Mouse (Mus musculus) left cerebral cortex, postnatal 36 days (tissue): ENCODE results near the gene Rplp2. TPM values are rescaled to one million over a fixed set of nuclear protein-coding genes. Genes with fewer than 3 reads are reported as not detected.
A peak's percentile ranks its signal among the peaks of the same experiment; 100 is the strongest.

Experiments used
- DNase-seq, 2 experiments: peaks; one replicate each; pipeline ENCODE4 v3.0.0; 2021 to 2022; ENCODE audit warnings: low spot score in 2 of 2, mixed read lengths in 1 of 2
- intact Hi-C: fragments of 180-260 bp; cut with DNase I; formaldehyde crosslinking; loops from one replicate; pipeline ENCODE4 v1.15.1; 2025
- total RNA-seq, 2 experiments: library from RNA; stranded (reverse); gene quantifications; 2 replicates each; pipeline ENCODE4 v1.2.3; 2021

The Rplp2 gene
- total RNA-seq, 2 experiments from 2014 or later: 493 to 570 TPM

GRCm38 (mm10) chr7:141476226-141476980 lies 29.2 kb downstream of the Rplp2 start:
- intact Hi-C loops: no loop called here
- peak; percentile 35 to 52 for DNase-seq

- intact Hi-C loops: no loop called here
- no peak for DNase-seq
These were observed 29.8 kb downstream of the Rplp2 start for GRCm38 (mm10) chr7:141476981-141477370.

GRCm38 (mm10) chr7:141477578-141478269 lies 30.6 kb downstream of the Rplp2 start:
- intact Hi-C loops: no loop called here
- no peak for DNase-seq

- intact Hi-C loops: no loop called here
- DNase-seq: no peak
These were observed 31.1 kb downstream of the Rplp2 start for GRCm38 (mm10) chr7:141478270-141478748.

- intact Hi-C loops: loop anchor here (2.0 to 5.0 kb wide), 2 partner anchors 44 to 186 kb away; no protein-coding TSS in a partner anchor
- peak; percentile 69 to 77 for DNase-seq
These were observed 33.8 kb downstream of the Rplp2 start for GRCm38 (mm10) chr7:141480842-141481497.

- intact Hi-C loops: loop anchor here (2.0 to 5.0 kb wide), 2 partner anchors 43 to 186 kb away; no protein-coding TSS in a partner anchor
- peak; percentile 51 to 67 for DNase-seq
These were observed 34.6 kb downstream of the Rplp2 start for GRCm38 (mm10) chr7:141481498-141482401.

GRCm38 (mm10) chr7:141482531-141483024 lies 35.4 kb downstream of the Rplp2 start:
- no peak for DNase-seq
- intact Hi-C loops: loop anchor here (5.0 kb wide), 1 partner anchor 185 kb away; no protein-coding TSS in a partner anchor

GRCm38 (mm10) chr7:141483114-141483653 lies 36.0 kb downstream of the Rplp2 start:
- intact Hi-C loops: loop anchor here (5.0 kb wide), 1 partner anchor 184 kb away; no protein-coding TSS in a partner anchor

GRCm38 (mm10) chr7:141484186-141485120 lies 37.3 kb downstream of the Rplp2 start:
- intact Hi-C loops: loop anchor here (5.0 kb wide), 1 partner anchor 183 kb away; no protein-coding TSS in a partner anchor
- no peak for DNase-seq

More at GRCm38 (mm10) chr7:141483114-141483653, 36.0 kb downstream of the Rplp2 start:
- no peak for DNase-seq

GRCm38 (mm10) chr7:141485186-141485585 lies 38.0 kb downstream of the Rplp2 start:
- intact Hi-C loops: no loop called here
- DNase-seq: no peak

- intact Hi-C loops: no loop called here
- DNase-seq: no peak
These were observed 38.4 kb downstream of the Rplp2 start for GRCm38 (mm10) chr7:141485606-141486005.

- no peak for DNase-seq
- intact Hi-C loops: no loop called here
These were observed 39.1 kb downstream of the Rplp2 start for GRCm38 (mm10) chr7:141486239-141486638.

- intact Hi-C loops: no loop called here
These were observed 40.0 kb downstream of the Rplp2 start for GRCm38 (mm10) chr7:141487141-141487540.

GRCm38 (mm10) chr7:141491151-141491550 lies 44.0 kb downstream of the Rplp2 start:
- intact Hi-C loops: no loop called here
- DNase-seq: no peak

More at GRCm38 (mm10) chr7:141487141-141487540, 40.0 kb downstream of the Rplp2 start:
- no peak for DNase-seq

GRCm38 (mm10) chr7:141492738-141493137 lies 45.6 kb downstream of the Rplp2 start:
- intact Hi-C loops: no loop called here
- no peak for DNase-seq

- intact Hi-C loops: no loop called here
- DNase-seq: no peak
These were observed 46.6 kb downstream of the Rplp2 start for GRCm38 (mm10) chr7:141493729-141494128.

- no peak for DNase-seq
- intact Hi-C loops: no loop called here
These were observed 48.2 kb downstream of the Rplp2 start for GRCm38 (mm10) chr7:141495379-141495778.
